Mouse (Mus musculus): ENCODE results near the gene Znhit3. TPM values are rescaled to one million over a fixed set of nuclear protein-coding genes. Genes with fewer than 3 reads are reported as not detected.
A peak's percentile ranks its signal among the peaks of the same experiment; 100 is the strongest.
"Not testable (repeated sequence)": the region's sequence is repeated elsewhere in the genome, so short reads cannot be mapped to it uniquely, and the experiment has no call there.

Gene Znhit3
- polyA plus RNA-seq, 1 experiment from 2014 or later = 62.4 TPM

GRCm38 (mm10) chr11:84886767-84887511 lies 29.2 kb downstream of the Znhit3 start:
- Histone ChIP-seq H3K9ac (no peak overlapping the region), H3K27me3 (replicated peaks) (no peaks in the 10 kb centered on the region), H3K4me3 (no peak overlapping the region), H3K4me1 (peaks cover 2% of the 10 kb centered on the region; the same call in 1 of the 2 replicates), H3K36me3 (peaks cover 87% of the 10 kb centered on the region), H3K9me3 (replicated peaks) (no peaks in the 10 kb centered on the region), H3K27ac (no peak overlapping the region), H3K4me2 (no peak overlapping the region)
- no peak for ATAC-seq
- 75% methylated on average over 11 of the region's 11 CpGs for WGBS (ENCODE audit: insufficient replicate concordance)

GRCm38 (mm10) chr11:84886236-84886635 lies 29.9 kb downstream of the Znhit3 start:
- WGBS (ENCODE audit: insufficient replicate concordance) = 82% methylated on average over 5 of the region's 5 CpGs
- Histone ChIP-seq H3K4me3 (no peak overlapping the region), H3K27me3 (replicated peaks) (no peaks in the 10 kb centered on the region), H3K27ac (no peak overlapping the region), H3K4me1 (peaks cover 9% of the 10 kb centered on the region), H3K4me2 (no peak overlapping the region), H3K9me3 (replicated peaks) (no peaks in the 10 kb centered on the region), H3K9ac (no peak overlapping the region), H3K36me3 (peaks cover 81% of the 10 kb centered on the region)
- ATAC-seq = no peak

GRCm38 (mm10) chr11:84885238-84885637 lies 30.9 kb downstream of the Znhit3 start:
- ATAC-seq = no peak
- H3K9me3 ChIP-seq (replicated peaks) = no peaks in the 10 kb centered on the region
- WGBS (ENCODE audit: insufficient replicate concordance) = 77% methylated on average over 4 of the region's 4 CpGs
- peaks cover 16% of the 10 kb centered on the region for H3K4me1 ChIP-seq
- H3K27me3 ChIP-seq (replicated peaks) = no peaks in the 10 kb centered on the region
- H3K4me3 ChIP-seq = no peak overlapping the region
- no peak overlapping the region for H3K9ac ChIP-seq
- H3K36me3 ChIP-seq = peaks cover 77% of the 10 kb centered on the region
- no peak overlapping the region for H3K4me2 ChIP-seq
- H3K27ac ChIP-seq = no peak overlapping the region

DNA sequence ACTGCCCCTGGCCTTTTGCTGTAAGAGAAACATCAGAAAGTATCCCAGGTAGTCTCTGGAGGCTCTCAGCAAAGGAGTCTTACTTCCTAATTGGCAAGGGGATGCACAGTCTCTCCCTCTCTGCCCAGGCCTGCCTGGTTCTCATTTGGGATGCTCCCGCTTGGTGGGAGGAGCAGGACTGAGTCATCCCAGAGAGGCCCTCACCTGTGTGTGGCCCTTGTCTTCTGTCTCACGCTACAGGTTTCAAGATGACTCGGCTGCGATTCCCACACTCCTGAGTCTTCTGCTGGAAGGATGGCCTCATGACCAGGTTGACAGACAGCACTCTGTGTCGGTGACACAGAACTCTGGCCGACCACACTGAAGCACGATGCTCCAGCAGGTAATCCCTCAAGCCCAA lies 33.8 kb downstream of the Znhit3 start:
- Histone ChIP-seq H3K9ac (no peak overlapping the region), H3K27me3 (replicated peaks) (no peaks in the 10 kb centered on the region), H3K27ac (no peak overlapping the region), H3K9me3 (replicated peaks) (no peaks in the 10 kb centered on the region), H3K4me1 (peaks cover 34% of the 10 kb centered on the region), H3K36me3 (peaks cover 62% of the 10 kb centered on the region), H3K4me2 (no peak overlapping the region), H3K4me3 (no peak overlapping the region)
- WGBS (ENCODE audit: insufficient replicate concordance) = 90% methylated on average over 7 of the region's 7 CpGs
- ATAC-seq = no peak

DNA sequence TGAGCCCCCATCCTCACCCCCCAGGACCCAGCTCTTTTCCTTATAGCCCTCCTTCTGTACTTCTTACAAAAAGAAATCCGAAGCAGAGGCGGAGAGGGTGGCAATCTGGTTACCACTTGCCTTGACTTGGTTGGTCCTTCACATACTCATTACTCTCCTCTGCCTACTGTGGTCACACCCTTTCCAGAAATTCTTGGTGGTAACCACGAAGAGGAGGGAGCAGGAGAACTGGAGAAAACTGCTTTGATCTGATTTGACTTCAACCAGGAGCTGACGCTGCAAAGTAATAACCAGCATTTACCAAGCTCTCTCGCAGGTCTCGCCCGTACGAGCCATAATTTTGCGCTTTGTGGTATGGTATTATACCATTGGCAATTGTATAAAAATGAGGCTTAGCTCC lies 35.2 kb downstream of the Znhit3 start:
- ATAC-seq = no peak
- Histone ChIP-seq H3K9ac (peak overlapping the region; percentile 94), H3K27ac (peak overlapping the region; percentile 93), H3K36me3 (peaks cover 57% of the 10 kb centered on the region), H3K9me3 (replicated peaks) (no peaks in the 10 kb centered on the region), H3K4me2 (peak overlapping the region; percentile 99), H3K27me3 (replicated peaks) (no peaks in the 10 kb centered on the region), H3K4me3 (peak overlapping the region; percentile 85), H3K4me1 (peaks cover 34% of the 10 kb centered on the region)
- WGBS (ENCODE audit: insufficient replicate concordance) = 51% methylated on average over 9 of the region's 9 CpGs

GRCm38 (mm10) chr11:84880465-84880961 lies 35.7 kb downstream of the Znhit3 start:
- peak overlapping the region; percentile 85 for H3K4me3 ChIP-seq
- peaks cover 34% of the 10 kb centered on the region for H3K4me1 ChIP-seq
- peaks cover 56% of the 10 kb centered on the region for H3K36me3 ChIP-seq
- peak overlapping the region; percentile 93 for H3K27ac ChIP-seq
- WGBS (ENCODE audit: insufficient replicate concordance) = under 1% methylated on average over 24 of the region's 24 CpGs
- H3K9ac ChIP-seq = peak overlapping the region; percentile 94
- no peaks in the 10 kb centered on the region for H3K9me3 ChIP-seq (replicated peaks)
- peak overlapping the region; percentile 99 for H3K4me2 ChIP-seq
- no peaks in the 10 kb centered on the region for H3K27me3 ChIP-seq (replicated peaks)
- ATAC-seq = no peak

DNA sequence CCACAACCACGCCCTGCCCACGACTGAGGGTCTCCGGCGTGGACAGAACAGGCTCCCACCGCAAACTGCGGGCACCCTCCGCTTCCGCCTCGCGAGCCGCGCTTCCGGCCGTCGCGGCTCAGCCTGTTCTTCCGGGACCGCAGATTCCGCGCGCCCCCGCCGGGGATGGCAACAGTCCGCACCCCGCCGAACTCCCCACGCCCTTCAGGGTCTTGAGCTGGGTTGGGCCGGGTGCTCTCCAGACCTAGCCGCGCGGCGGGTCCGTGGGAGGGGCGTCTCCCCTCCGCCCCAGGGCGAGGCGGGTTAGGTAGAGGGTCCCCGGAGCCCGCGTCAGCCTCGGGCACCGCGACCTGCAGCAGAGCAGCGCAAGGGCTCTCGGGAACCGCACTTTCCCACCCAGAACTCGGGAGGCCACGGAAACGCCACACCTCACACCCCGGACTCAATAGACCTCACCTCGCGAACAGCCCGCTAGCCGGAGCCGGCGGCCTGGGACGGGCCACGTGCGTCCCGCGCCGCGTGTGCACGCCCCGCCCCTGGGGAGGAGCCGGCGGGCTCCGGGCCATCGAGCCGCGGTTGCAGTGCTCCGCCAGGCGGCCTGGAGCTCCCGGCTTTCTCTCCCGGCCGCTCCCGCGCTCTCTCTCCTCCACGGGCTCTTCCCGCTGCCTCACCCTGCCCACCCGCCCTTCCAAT lies 36.2 kb downstream of the Znhit3 start, which contains the start of the genes Myo19 and Pigw:
Gene Myo19 (plus strand): TSS at position 377 of the 693 bp plus-strand sequence.
Gene Pigw (minus strand): TSS at position 514 of the 693 bp plus-strand sequence.
- peak within 1 kb of the TSS; percentile 93 for H3K27ac ChIP-seq
- H3K4me2 ChIP-seq = peak within 1 kb of the TSS; percentile 99
- peak; percentile 95 for ATAC-seq
- WGBS (ENCODE audit: insufficient replicate concordance) = under 1% methylated on average over 76 of the region's 81 CpGs
- H3K4me1 ChIP-seq = peaks cover 34% of the 10 kb centered on the region
- peak within 1 kb of the TSS; percentile 94 for H3K9ac ChIP-seq
- H3K4me3 ChIP-seq = peak within 1 kb of the TSS; percentile 85
- no peaks in the 10 kb centered on the region for H3K27me3 ChIP-seq (replicated peaks)
- no peaks in the 10 kb centered on the region for H3K9me3 ChIP-seq (replicated peaks)
- H3K36me3 ChIP-seq = peaks cover 50% of the 10 kb centered on the region

GRCm38 (mm10) chr11:84879007-84879771 lies 37.0 kb downstream of the Znhit3 start:
- no peak for ATAC-seq
- peak overlapping the region; percentile 94 for H3K9ac ChIP-seq
- peak overlapping the region; percentile 85 for H3K4me3 ChIP-seq
- H3K4me1 ChIP-seq = peaks cover 41% of the 10 kb centered on the region
- H3K9me3 ChIP-seq (replicated peaks) = no peaks in the 10 kb centered on the region
- H3K27me3 ChIP-seq (replicated peaks) = no peaks in the 10 kb centered on the region
- H3K4me2 ChIP-seq = peak overlapping the region; percentile 99
- H3K36me3 ChIP-seq = peaks cover 50% of the 10 kb centered on the region
- 10% methylated on average over 6 of the region's 7 CpGs for WGBS (ENCODE audit: insufficient replicate concordance)
- peak overlapping the region; percentile 93 for H3K27ac ChIP-seq

DNA sequence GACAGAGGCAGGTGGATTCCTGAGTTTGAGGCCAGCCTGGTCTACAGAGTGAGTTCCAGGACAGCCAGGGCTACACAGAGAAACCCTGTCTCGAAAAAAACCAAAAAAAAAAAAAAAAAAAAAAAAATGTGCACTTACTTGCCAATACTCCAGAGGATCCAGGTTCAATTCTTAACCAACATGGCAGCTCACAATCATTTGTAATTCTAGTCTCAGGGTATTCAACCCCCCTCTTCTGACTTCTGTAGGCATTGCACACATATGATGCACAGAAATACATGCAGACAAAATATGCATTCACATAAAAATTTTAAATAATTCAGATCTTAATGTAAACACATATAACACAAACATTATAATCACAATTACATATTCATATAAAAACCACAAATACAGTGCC lies 40.1 kb downstream of the Znhit3 start:
- not testable (repeated sequence) for H3K4me2 ChIP-seq; H3K9me3 ChIP-seq (replicated peaks); H3K9ac ChIP-seq; H3K27me3 ChIP-seq (replicated peaks); H3K4me3 ChIP-seq; H3K27ac ChIP-seq; ATAC-seq
- Histone ChIP-seq H3K4me1 (peaks cover 47% of the 10 kb centered on the region), H3K36me3 (peaks cover 34% of the 10 kb centered on the region)
- WGBS (ENCODE audit: insufficient replicate concordance) = 83% methylated on average over 1 of the region's 1 CpGs

- peak; percentile 66 for ATAC-seq
- H3K4me1 ChIP-seq = peaks cover 30% of the 10 kb centered on the region
- 20% methylated on average over 1 of the region's 1 CpGs for WGBS (ENCODE audit: insufficient replicate concordance)
- peak overlapping the region; percentile 68 for H3K9ac ChIP-seq
- no peaks in the 10 kb centered on the region for H3K9me3 ChIP-seq (replicated peaks)
- H3K27ac ChIP-seq = peak overlapping the region; percentile 97
- peak overlapping the region; percentile 67 for H3K4me2 ChIP-seq
- peaks cover 31% of the 10 kb centered on the region for H3K36me3 ChIP-seq
- H3K4me3 ChIP-seq = peak overlapping the region; percentile 45; the same call in 1 of the 2 replicates
- no peaks in the 10 kb centered on the region for H3K27me3 ChIP-seq (replicated peaks)
Measured at GRCm38 (mm10) chr11:84873042-84873833, 42.9 kb downstream of the Znhit3 start.

- H3K4me2 ChIP-seq = peak overlapping the region; percentile 79
- peak overlapping the region; percentile 98 for H3K4me3 ChIP-seq
- no peak for ATAC-seq
- WGBS (ENCODE audit: insufficient replicate concordance) = 50% methylated on average over 4 of the region's 4 CpGs
- peak overlapping the region; percentile 100 for H3K27ac ChIP-seq
- H3K27me3 ChIP-seq (replicated peaks) = no peaks in the 10 kb centered on the region
- H3K9ac ChIP-seq = peak overlapping the region; percentile 99
- H3K36me3 ChIP-seq = peaks cover 23% of the 10 kb centered on the region
- peaks cover 35% of the 10 kb centered on the region for H3K4me1 ChIP-seq
- H3K9me3 ChIP-seq (replicated peaks) = no peaks in the 10 kb centered on the region
Measured at GRCm38 (mm10) chr11:84871548-84872069, 44.6 kb downstream of the Znhit3 start.
